Comparison of ENCODE assay signal across 18 mouse cellular contexts in the genomic region with DNA sequence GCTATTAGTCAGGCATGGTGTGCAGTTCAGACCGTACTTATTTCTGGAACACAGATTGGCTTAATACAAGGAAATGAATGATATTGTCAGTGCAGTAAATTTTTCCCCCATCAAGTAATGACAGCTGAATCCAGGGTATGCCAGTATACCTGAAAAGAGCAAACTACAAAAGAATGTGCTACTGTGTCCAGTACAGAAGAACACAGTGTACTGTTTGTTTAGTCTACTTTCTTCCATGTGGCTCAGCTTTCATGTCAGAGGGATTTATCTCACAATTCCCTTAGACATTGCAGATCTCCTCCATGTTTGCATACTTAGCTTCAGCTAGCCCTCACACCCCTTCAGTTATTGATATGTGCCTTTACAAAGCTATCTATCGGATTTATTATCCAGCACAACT. TPM values are rescaled to one million over a fixed set of nuclear protein-coding genes. Genes with fewer than 3 reads are reported as not detected.
A peak's percentile ranks its signal among the peaks of the same experiment; 100 is the strongest.
DNase-seq lines count a peak whose midpoint lies in the region; ATAC-seq and TF ChIP-seq lines count a peak whose summit lies in the region.
"Had no signal": no experiment of that assay in that cellular context is flagged by ENCODE, and none has a peak within 500 bp of the region (broad histone marks: within the 10 kb centered on the region; RNA-seq: fewer than 3 reads in every experiment).

No protein-coding gene starts in this region.

- H3K4me1 ChIP-seq in kidney, embryonic 16.5 days (ENCODE audit: insufficient read depth, low read length) = peaks cover 36% of the 10 kb centered on the region
- peaks cover 13% of the 10 kb centered on the region; the same call in 1 of the 2 replicates for H3K4me1 ChIP-seq in lung, postnatal 0 days (ENCODE audit: insufficient read depth, low read depth, low read length)
- peaks cover 12% of the 10 kb centered on the region for H3K4me1 ChIP-seq in stomach, embryonic 15.5 days

- peaks cover 5% of the 10 kb centered on the region; the same call in 1 of the 2 replicates for H3K9me3 ChIP-seq in kidney, embryonic 16.5 days (ENCODE audit: low read length)
- no peaks in the 10 kb centered on the region for H3K9me3 ChIP-seq in lung, postnatal 0 days (ENCODE audit: low read length)
- no peaks in the 10 kb centered on the region for H3K9me3 ChIP-seq in stomach, embryonic 15.5 days
- H3K9me3 ChIP-seq: embryonic facial prominence, embryonic 12.5 days; heart, embryonic 13.5 days had no signal

- peak; percentile 24; the same call in 1 of the 2 replicates for ATAC-seq in kidney, embryonic 16.5 days (ENCODE audit: low FRiP score, low TSS enrichment)
- ATAC-seq in lung, postnatal 0 days = peak; percentile 32; the same call in 1 of the 2 replicates
- 0 out of 2 replicates have a peak, but pooled peaks have one; percentile 50 for ATAC-seq in stomach, embryonic 15.5 days (ENCODE audit: insufficient read depth, low FRiP score, low read depth)
- no peak for ATAC-seq in activated CD4-positive, CD25-positive, alpha-beta regulatory T cell, adult 4 months
- ATAC-seq: forebrain, embryonic 16.5 days; hindbrain, embryonic 16.5 days had no signal

- no peaks in the 10 kb centered on the region for H3K27me3 ChIP-seq in kidney, embryonic 16.5 days (ENCODE audit: insufficient read depth, low read length)
- no peaks in the 10 kb centered on the region for H3K27me3 ChIP-seq in lung, postnatal 0 days (replicated peaks; ENCODE audit: insufficient read depth, low read length)
- no peaks in the 10 kb centered on the region for H3K27me3 ChIP-seq in stomach, embryonic 15.5 days (replicated peaks)
- H3K27me3 ChIP-seq: embryonic facial prominence, embryonic 12.5 days; heart, embryonic 13.5 days; hindbrain, embryonic 12.5 days had no signal

- no peak for TF ChIP-seq CTCF in lung, postnatal 0 days (IDR thresholded peaks at IDR 0.05)

- 74% methylated on average over 2 of the region's 2 CpGs for WGBS in kidney, embryonic 16.5 days
- WGBS in lung, postnatal 0 days = 35% methylated on average over 2 of the region's 2 CpGs
- 53% methylated on average over 2 of the region's 2 CpGs for WGBS in stomach, embryonic 15.5 days

- peaks cover 5% of the 10 kb centered on the region; the same call in 1 of the 2 replicates for H3K36me3 ChIP-seq in kidney, embryonic 16.5 days (ENCODE audit: insufficient read depth, low read length)
- no peaks in the 10 kb centered on the region for H3K36me3 ChIP-seq in lung, postnatal 0 days (ENCODE audit: insufficient read depth, low read length)
- peaks cover 7% of the 10 kb centered on the region; the same call in 1 of the 2 replicates for H3K36me3 ChIP-seq in stomach, embryonic 15.5 days

- no peak overlapping the region for H3K4me3 ChIP-seq in kidney, embryonic 16.5 days (ENCODE audit: low read length)
- H3K4me3 ChIP-seq in lung, postnatal 0 days (ENCODE audit: low read depth, low read length) = no peak overlapping the region
- no peak overlapping the region for H3K4me3 ChIP-seq in stomach, embryonic 15.5 days (replicated peaks)
- H3K4me3 ChIP-seq: embryonic facial prominence, embryonic 12.5 days; heart, embryonic 13.5 days; hindbrain, embryonic 12.5 days had no signal

- no peak overlapping the region for H3K27ac ChIP-seq in kidney, embryonic 16.5 days (ENCODE audit: low read length)
- H3K27ac ChIP-seq in lung, postnatal 0 days (ENCODE audit: low read length) = peak overlapping the region; percentile 65
- no peak overlapping the region for H3K27ac ChIP-seq in stomach, embryonic 15.5 days
- H3K27ac ChIP-seq: embryonic facial prominence, embryonic 12.5 days; heart, embryonic 13.5 days; hindbrain, embryonic 12.5 days had no signal

- H3K4me2 ChIP-seq in kidney, embryonic 16.5 days (replicated peaks; ENCODE audit: low read depth, low read length) = no peak overlapping the region
- no peak overlapping the region for H3K4me2 ChIP-seq in lung, postnatal 0 days (replicated peaks; ENCODE audit: low read depth, low read length)
- no peak overlapping the region for H3K4me2 ChIP-seq in stomach, embryonic 15.5 days
- H3K4me2 ChIP-seq: embryonic facial prominence, embryonic 12.5 days; heart, embryonic 13.5 days; hindbrain, embryonic 12.5 days had no signal

- DNase-seq in kidney, postnatal 36 days = no peak
- peak; percentile 38 for DNase-seq in lung, postnatal 0 days (ENCODE audit: low spot score)
- DNase-seq in lung, postnatal 36 days = no peak
- DNase-seq: adrenal gland, postnatal 10 days; cerebellum, adult 11 months; cerebellum, adult 8-10 months; cerebellum, postnatal 25 days; gastrocnemius, postnatal 25 days; heart, postnatal 10 days; heart, postnatal 4 days had no signal

- TF ChIP-seq EP300 in lung, postnatal 0 days (IDR thresholded peaks at IDR 0.05) = peak; percentile 52; the same call in 1 of the 2 replicates

- H3K9ac ChIP-seq in kidney, embryonic 16.5 days (replicated peaks; ENCODE audit: low read length) = no peak overlapping the region
- H3K9ac ChIP-seq in lung, postnatal 0 days (replicated peaks; ENCODE audit: low read depth) = no peak overlapping the region
- no peak overlapping the region for H3K9ac ChIP-seq in stomach, embryonic 15.5 days
- H3K9ac ChIP-seq: embryonic facial prominence, embryonic 12.5 days; heart, embryonic 13.5 days; hindbrain, embryonic 12.5 days had no signal

RNA-seq across cellular contexts. Expression of a gene that starts 10.2 kb away (rescaled TPM):
- polyA plus RNA-seq in kidney, embryonic 16.5 days (2015; fragmentation: Nextera tagmentation; extraction: Ambion mirVana) = 84.6 and 86.5 TPM in 2 replicates
- polyA plus RNA-seq in lung, postnatal 0 days (2015; fragmentation: Nextera tagmentation; extraction: Ambion mirVana) = 106 and 112 TPM in 2 replicates
- polyA plus RNA-seq in stomach, embryonic 15.5 days (2015; fragmentation: Nextera tagmentation; extraction: Ambion mirVana) = 101 and 102 TPM in 2 replicates
- 10 to 100 TPM; 23.5 TPM for polyA plus RNA-seq in activated CD4-positive, CD25-positive, alpha-beta regulatory T cell, adult 4 months (2017; shearing (Covaris generic))

RNA-seq across cellular contexts. Expression of a gene that starts 12.6 kb away (rescaled TPM):
- polyA plus RNA-seq in kidney, embryonic 16.5 days (2015; fragmentation: Nextera tagmentation; extraction: Ambion mirVana) = 27.6 and 30.0 TPM in 2 replicates
- 15.7 and 16.1 TPM in 2 replicates for polyA plus RNA-seq in lung, postnatal 0 days (2015; fragmentation: Nextera tagmentation; extraction: Ambion mirVana)
- polyA plus RNA-seq in stomach, embryonic 15.5 days (2015; fragmentation: Nextera tagmentation; extraction: Ambion mirVana) = 23.8 and 29.3 TPM in 2 replicates
- 10 to 100 TPM; 21.5 to 24.0 TPM for polyA plus RNA-seq in activated CD4-positive, CD25-positive, alpha-beta regulatory T cell, adult 4 months (2017; shearing (Covaris generic))

RNA-seq across cellular contexts. Expression of a gene that starts 42.1 kb away (rescaled TPM):
- polyA plus RNA-seq in kidney, embryonic 16.5 days (2015; fragmentation: Nextera tagmentation; extraction: Ambion mirVana) = 65.7 and 68.4 TPM in 2 replicates
- polyA plus RNA-seq in lung, postnatal 0 days (2015; fragmentation: Nextera tagmentation; extraction: Ambion mirVana) = 38.1 and 38.9 TPM in 2 replicates
- 78.4 and 79.0 TPM in 2 replicates for polyA plus RNA-seq in stomach, embryonic 15.5 days (2015; fragmentation: Nextera tagmentation; extraction: Ambion mirVana)
- polyA plus RNA-seq in activated CD4-positive, CD25-positive, alpha-beta regulatory T cell, adult 4 months (2017; shearing (Covaris generic)) = 10 to 100 TPM; 36.6 to 43.5 TPM
